ENCODE assay signal across 9 mouse cellular contexts in the genomic region with DNA sequence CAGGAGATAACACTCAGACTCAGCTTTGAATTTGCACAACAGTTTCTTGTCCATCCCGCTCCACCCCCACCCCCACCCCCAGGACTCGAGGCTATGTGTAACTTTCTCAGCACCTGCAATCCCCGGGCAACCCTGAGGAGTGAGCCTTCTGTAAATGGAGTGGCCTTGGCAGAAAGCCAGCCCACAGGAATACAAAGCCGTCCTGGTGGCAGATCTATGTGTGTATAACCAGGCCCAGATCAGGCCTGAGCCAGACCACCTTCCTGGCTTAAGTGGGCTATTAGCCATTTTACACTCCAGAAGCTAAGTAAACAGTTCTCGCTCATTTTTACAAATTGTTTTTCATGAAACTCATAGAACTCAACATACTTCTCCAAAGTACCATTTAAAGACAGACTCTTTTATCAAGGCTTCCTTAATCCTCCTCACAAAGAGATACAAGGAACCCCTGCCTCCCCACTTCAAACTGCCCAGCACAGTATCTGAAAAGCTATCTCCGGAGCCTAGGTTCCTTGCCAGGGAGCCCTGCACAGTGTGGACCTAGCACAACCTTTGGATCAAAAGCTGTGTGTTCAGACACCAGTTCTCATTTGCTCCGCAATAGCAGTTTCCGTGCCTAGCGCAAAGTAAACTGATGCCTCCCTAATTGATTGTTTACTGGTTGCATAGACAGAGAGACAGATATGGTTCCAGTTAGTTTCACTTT. TPM values are rescaled to one million over a fixed set of nuclear protein-coding genes. Genes with fewer than 3 reads are reported as not detected.
DNase-seq lines count a peak whose midpoint lies in the region; ATAC-seq and TF ChIP-seq lines count a peak whose summit lies in the region.
"Had no signal": no experiment of that assay in that cellular context is flagged by ENCODE, and none has a peak within 500 bp of the region (broad histone marks: within the 10 kb centered on the region; RNA-seq: fewer than 3 reads in every experiment).

No protein-coding gene starts in this region.

- no peaks in the 10 kb centered on the region for H3K27me3 ChIP-seq in liver, embryonic 11.5 days (replicated peaks; ENCODE audit: control insufficient read depth, insufficient read depth, low read length)
- H3K27me3 ChIP-seq in neural tube, embryonic 13.5 days, result no peaks in the 10 kb centered on the region
- H3K27me3 ChIP-seq in thymus, adult 2 months (ENCODE audit: control insufficient read depth, insufficient read depth, low read length), result no peaks in the 10 kb centered on the region
- H3K27me3 ChIP-seq: embryonic facial prominence, embryonic 13.5 days had no signal

- no peak overlapping the region for H3K4me3 ChIP-seq in liver, embryonic 11.5 days (ENCODE audit: low read depth, low read length)
- H3K4me3 ChIP-seq in neural tube, embryonic 13.5 days, result no peak overlapping the region
- no peak overlapping the region for H3K4me3 ChIP-seq in thymus, adult 2 months (ENCODE audit: control insufficient read depth, insufficient read depth, low read length)
- H3K4me3 ChIP-seq: embryonic facial prominence, embryonic 13.5 days had no signal

- DNase-seq in liver, result peak; percentile 26
- DNase-seq in liver, embryonic 11.5 days (ENCODE audit: low spot score), result no peak
- peak; percentile 44 to 60 for DNase-seq in adrenal gland, adult 18-20 months (ENCODE audit: low spot score in 2 of 2)
- peak; percentile 75 to 76 for DNase-seq in kidney, postnatal 25 days
- DNase-seq in thymus, adult 2 months, result no peak

- peaks cover 4% of the 10 kb centered on the region; the same call in 1 of the 2 replicates for H3K36me3 ChIP-seq in liver, embryonic 11.5 days (ENCODE audit: control insufficient read depth, insufficient read depth, low read length)
- no peaks in the 10 kb centered on the region for H3K36me3 ChIP-seq in neural tube, embryonic 13.5 days
- no peaks in the 10 kb centered on the region for H3K36me3 ChIP-seq in thymus, adult 2 months (ENCODE audit: control insufficient read depth, insufficient read depth, low read length)

- H3K4me2 ChIP-seq in liver, embryonic 11.5 days, result no peak overlapping the region
- H3K4me2 ChIP-seq in neural tube, embryonic 13.5 days, result no peak overlapping the region
- H3K4me2 ChIP-seq: embryonic facial prominence, embryonic 13.5 days had no signal

- H3K9ac ChIP-seq in liver, embryonic 11.5 days (ENCODE audit: low read depth, low read length), result no peak overlapping the region
- H3K9ac ChIP-seq in neural tube, embryonic 13.5 days, result no peak overlapping the region
- H3K9ac ChIP-seq: embryonic facial prominence, embryonic 13.5 days had no signal

- 65% methylated on average over 9 of the region's 9 CpGs for WGBS in liver, embryonic 11.5 days
- WGBS in neural tube, embryonic 13.5 days, result 53% methylated on average over 9 of the region's 9 CpGs
- WGBS in thymus, adult 2 months, result 42% methylated on average over 9 of the region's 9 CpGs

- H3K27ac ChIP-seq in liver, embryonic 11.5 days (ENCODE audit: low read depth, low read length), result no peak overlapping the region; the same call in 1 of the 2 replicates
- H3K27ac ChIP-seq in neural tube, embryonic 13.5 days (replicated peaks), result 0 out of 2 replicates have a peak overlapping the region, but pooled peaks have one; percentile 38
- H3K27ac ChIP-seq in thymus, adult 2 months (ENCODE audit: control insufficient read depth, insufficient read depth, low read length), result no peak overlapping the region
- H3K27ac ChIP-seq: embryonic facial prominence, embryonic 13.5 days had no signal

- no peak for TF ChIP-seq CTCF in thymus, adult 2 months (IDR thresholded peaks at IDR 0.05; ENCODE audit: borderline replicate concordance, control insufficient read depth, extremely low read depth, insufficient read depth, low read length, poor library complexity)

- no peak for TF ChIP-seq POLR2A in thymus, adult 2 months (IDR thresholded peaks at IDR 0.05; ENCODE audit: control insufficient read depth, extremely low read depth, insufficient read depth, low read length, poor library complexity)

- ATAC-seq in liver, embryonic 11.5 days (replicated peaks; ENCODE audit: low FRiP score), result no peak
- peak; percentile 34; the same call in 1 of the 2 replicates for ATAC-seq in granulocyte monocyte progenitor cell, adult 5-6 weeks (replicated peaks; ENCODE audit: poor library complexity, severe bottlenecking)
- ATAC-seq in neural tube, embryonic 13.5 days (ENCODE audit: low read depth), result 0 out of 2 replicates have a peak, but pooled peaks have one; percentile 65
- ATAC-seq in megakaryocyte, adult 5-6 weeks (ENCODE audit: poor library complexity, severe bottlenecking), result no peak

- no peaks in the 10 kb centered on the region for H3K9me3 ChIP-seq in liver, embryonic 11.5 days (ENCODE audit: control insufficient read depth, low read length)
- no peaks in the 10 kb centered on the region for H3K9me3 ChIP-seq in neural tube, embryonic 13.5 days
- H3K9me3 ChIP-seq: embryonic facial prominence, embryonic 13.5 days had no signal

- peaks cover 36% of the 10 kb centered on the region for H3K4me1 ChIP-seq in liver, embryonic 11.5 days (replicated peaks; ENCODE audit: control insufficient read depth, insufficient read depth, low read length)
- peaks cover 23% of the 10 kb centered on the region for H3K4me1 ChIP-seq in neural tube, embryonic 13.5 days (replicated peaks)
- peaks cover 22% of the 10 kb centered on the region for H3K4me1 ChIP-seq in thymus, adult 2 months (replicated peaks; ENCODE audit: control insufficient read depth, insufficient read depth, low read length)

RNA-seq across cellular contexts. Expression of gene Pml, which starts 7.7 kb away (rescaled TPM):
- polyA plus RNA-seq in liver, embryonic 11.5 days (2014; fragmentation: Nextera tagmentation; extraction: Ambion mirVana), result 28.3 and 33.2 TPM in 2 replicates
- total RNA-seq in adrenal gland, adult 18-20 months (2021), result 10 to 100 TPM; 16.1 to 17.9 TPM
- 49.9 and 57.2 TPM in 2 replicates for total RNA-seq in granulocyte monocyte progenitor cell, adult 5-6 weeks (2014; fragmentation: Nextera tagmentation)
- 9.3 and 10.1 TPM in 2 replicates for total RNA-seq in granulocyte monocyte progenitor cell, adult 5-6 weeks (2017)
- 3.4 and 4.0 TPM in 2 replicates for polyA plus RNA-seq in neural tube, embryonic 13.5 days (2015; fragmentation: Nextera tagmentation; extraction: Ambion mirVana)
- polyA plus RNA-seq in thymus, adult 2 months (2012; rRNA removed), result 74.1 and 83.0 TPM in 2 replicates
- 37.7 and 41.3 TPM in 2 replicates for total RNA-seq in megakaryocyte, adult 5-6 weeks (2015)
- total RNA-seq in megakaryocyte, adult 5-6 weeks (2017), result 15.5 and 17.4 TPM in 2 replicates

RNA-seq across cellular contexts. Expression of gene Stoml1, which starts 11.0 kb away (rescaled TPM):
- 9.7 and 12.9 TPM in 2 replicates for polyA plus RNA-seq in liver, embryonic 11.5 days (2014; fragmentation: Nextera tagmentation; extraction: Ambion mirVana)
- 10 to 100 TPM; 13.3 to 15.0 TPM for total RNA-seq in adrenal gland, adult 18-20 months (2021)
- 10.4 and 11.6 TPM in 2 replicates for total RNA-seq in granulocyte monocyte progenitor cell, adult 5-6 weeks (2014; fragmentation: Nextera tagmentation)
- 6.3 and 17.7 TPM in 2 replicates for total RNA-seq in granulocyte monocyte progenitor cell, adult 5-6 weeks (2017)
- polyA plus RNA-seq in neural tube, embryonic 13.5 days (2015; fragmentation: Nextera tagmentation; extraction: Ambion mirVana), result 86.0 and 107 TPM in 2 replicates
- polyA plus RNA-seq in thymus, adult 2 months (2012; rRNA removed), result 67.4 and 71.5 TPM in 2 replicates
- 5.8 and 6.1 TPM in 2 replicates for total RNA-seq in megakaryocyte, adult 5-6 weeks (2015)
- 9.4 and 11.9 TPM in 2 replicates for total RNA-seq in megakaryocyte, adult 5-6 weeks (2017)

RNA-seq across cellular contexts. Expression of gene Islr2, which starts 37.8 kb away (rescaled TPM):
- 0.43 TPM in 1 of 2 replicates, not detected in the other for polyA plus RNA-seq in liver, embryonic 11.5 days (2014; fragmentation: Nextera tagmentation; extraction: Ambion mirVana)
- total RNA-seq in adrenal gland, adult 18-20 months (2021), result 1 to 10 TPM; 1.2 to 2.6 TPM
- total RNA-seq in granulocyte monocyte progenitor cell, adult 5-6 weeks (2014; fragmentation: Nextera tagmentation), result not detected in 2 replicates
- not detected in 2 replicates for total RNA-seq in granulocyte monocyte progenitor cell, adult 5-6 weeks (2017)
- polyA plus RNA-seq in neural tube, embryonic 13.5 days (2015; fragmentation: Nextera tagmentation; extraction: Ambion mirVana), result 19.8 and 22.3 TPM in 2 replicates
- 0.50 and 1.4 TPM in 2 replicates for polyA plus RNA-seq in thymus, adult 2 months (2012; rRNA removed)
- total RNA-seq in megakaryocyte, adult 5-6 weeks (2015), result not detected in 2 replicates
- not detected in 2 replicates for total RNA-seq in megakaryocyte, adult 5-6 weeks (2017)

RNA-seq across cellular contexts. Expression of gene Islr, which starts 37.8 kb away (rescaled TPM):
- polyA plus RNA-seq in liver, embryonic 11.5 days (2014; fragmentation: Nextera tagmentation; extraction: Ambion mirVana), result 7.7 and 8.5 TPM in 2 replicates
- 10 to 100 TPM; 22.4 to 33.0 TPM for total RNA-seq in adrenal gland, adult 18-20 months (2021)
- 0.17 TPM in 1 of 2 replicates, not detected in the other for total RNA-seq in granulocyte monocyte progenitor cell, adult 5-6 weeks (2014; fragmentation: Nextera tagmentation)
- not detected in 2 replicates for total RNA-seq in granulocyte monocyte progenitor cell, adult 5-6 weeks (2017)
- 53.6 and 58.2 TPM in 2 replicates for polyA plus RNA-seq in neural tube, embryonic 13.5 days (2015; fragmentation: Nextera tagmentation; extraction: Ambion mirVana)
- 25.3 and 32.2 TPM in 2 replicates for polyA plus RNA-seq in thymus, adult 2 months (2012; rRNA removed)
- 0.16 and 0.33 TPM in 2 replicates for total RNA-seq in megakaryocyte, adult 5-6 weeks (2015)
- not detected in 2 replicates for total RNA-seq in megakaryocyte, adult 5-6 weeks (2017)

Comparison
In these comparisons a context has a peak if more than half of its experiments do, and no peak if none do; other contexts are left out.
1. DNase-seq: peak in liver (single experiment), adrenal gland, adult 18-20 months (2 of 2) and kidney, postnatal 25 days (2 of 2); none in liver, embryonic 11.5 days (single experiment) and thymus, adult 2 months (single experiment).
2. ATAC-seq: peak in granulocyte monocyte progenitor cell, adult 5-6 weeks (single experiment) and neural tube, embryonic 13.5 days (single experiment); none in liver, embryonic 11.5 days (single experiment) and megakaryocyte, adult 5-6 weeks (single experiment).